Mouse (Mus musculus) hindbrain, embryonic 11.5 days (tissue): Measurements from ENCODE around the gene Telo2. TPM values are rescaled to one million over a fixed set of nuclear protein-coding genes. Genes with fewer than 3 reads are reported as not detected.

Experiments used
- ATAC-seq: fragments of 200-750 bp; cut with Nextera tagmentation; 2 replicates; pipeline ENCODE4 v1.8.0; 2017; ENCODE audit warnings: mild to moderate bottlenecking, moderate TSS enrichment, moderate library complexity; ENCODE audit not compliant: low FRiP score
- DNase-seq: peaks from one replicate; pipeline ENCODE4 v3.0.0-alpha.2; 2015; ENCODE audit warnings: low spot score
- H3K27ac ChIP-seq: fragments of 300-500 bp; sonication (generic); 2 replicates; pipeline ENCODE4 v1.5.1; 2014; ENCODE audit warnings: mild to moderate bottlenecking, low read depth, low read length
- H3K27me3 ChIP-seq: fragments of 300-500 bp; sonication (generic); 2 replicates; pipeline ENCODE4 v1.6.1; 2014; ENCODE audit warnings: mild to moderate bottlenecking, low read length, moderate library complexity, mixed read lengths; ENCODE audit not compliant: control insufficient read depth, insufficient read depth
- H3K36me3 ChIP-seq: fragments of 300-500 bp; sonication (generic); 2 replicates; pipeline ENCODE4 v1.6.1; 2014; ENCODE audit warnings: mild to moderate bottlenecking, low read length, moderate library complexity, mixed read lengths; ENCODE audit not compliant: control insufficient read depth, insufficient read depth
- H3K4me1 ChIP-seq: fragments of 300-500 bp; sonication (generic); replicated peaks from 2 replicates; pipeline ENCODE4 v1.6.1; 2014; ENCODE audit warnings: low read length, mixed read lengths; ENCODE audit not compliant: control insufficient read depth, insufficient read depth
- H3K4me2 ChIP-seq: fragments of 300-500 bp; sonication (generic); replicated peaks from 2 replicates; pipeline ENCODE4 v1.6.1; 2014; ENCODE audit warnings: mild to moderate bottlenecking, low read depth, low read length
- H3K4me3 ChIP-seq: fragments of 300-500 bp; sonication (generic); 2 replicates; pipeline ENCODE4 v1.5.1; 2014; ENCODE audit warnings: low read depth, low read length
- H3K9ac ChIP-seq: fragments of 300-500 bp; sonication (generic); 2 replicates; pipeline ENCODE4 v1.6.1; 2014; ENCODE audit warnings: low read depth, low read length
- H3K9me3 ChIP-seq: fragments of 300-500 bp; sonication (generic); 2 replicates; pipeline ENCODE4 v1.6.1; 2016; ENCODE audit warnings: low read length; ENCODE audit not compliant: control insufficient read depth
- WGBS: fragments of 180-500 bp; shearing (Covaris S2); extraction: QIAGEN DNeasy Blood & Tissue Kit; methylation state at CpG from one replicate; pipeline ENCODE4 v1.1.7; 2014; 5-methylcytosine and 5-hydroxymethylcytosine counted together
- polyA plus RNA-seq: library from polyadenylated mRNA; unstranded; fragments of >200 nt; fragmentation: Nextera tagmentation; extraction: Ambion mirVana; gene quantifications from 2 replicates; pipeline ENCODE4 v1.2.1, GENCODE M21; 2014

Telo2 gene
- polyA plus RNA-seq, 1 experiment from 2014 or later: 28.8 TPM

- Histone ChIP-seq H3K9ac (no peak overlapping the region), H3K4me1 (no peaks in the 10 kb centered on the region), H3K36me3 (no peaks in the 10 kb centered on the region), H3K4me2 (no peak overlapping the region), H3K27ac (no peak overlapping the region), H3K9me3 (no peaks in the 10 kb centered on the region), H3K4me3 (no peak overlapping the region), H3K27me3 (no peaks in the 10 kb centered on the region)
- DNase-seq: no peak
- ATAC-seq: no peak
- 94% methylated on average over 10 of the region's 10 CpGs for WGBS
Observed at GRCm38 (mm10) chr17:25090450-25090849, 25.3 kb downstream of the Telo2 start.

- Histone ChIP-seq H3K4me2 (no peak overlapping the region), H3K9ac (no peak overlapping the region), H3K4me1 (no peaks in the 10 kb centered on the region), H3K9me3 (no peaks in the 10 kb centered on the region), H3K27me3 (no peaks in the 10 kb centered on the region), H3K36me3 (no peaks in the 10 kb centered on the region), H3K27ac (no peak overlapping the region), H3K4me3 (no peak overlapping the region)
- WGBS: 95% methylated on average over 10 of the region's 10 CpGs
- ATAC-seq (no peak), DNase-seq (no peak)
Observed at GRCm38 (mm10) chr17:25089158-25089557, 26.6 kb downstream of the Telo2 start.

GRCm38 (mm10) chr17:25086724-25087123, 29.0 kb downstream of the Telo2 start:
- no peak overlapping the region for H3K9ac ChIP-seq
- no peak for DNase-seq
- H3K27me3 ChIP-seq: no peaks in the 10 kb centered on the region
- H3K9me3 ChIP-seq: no peaks in the 10 kb centered on the region
- H3K4me2 ChIP-seq: no peak overlapping the region
- H3K4me1 ChIP-seq: no peaks in the 10 kb centered on the region
- no peak overlapping the region for H3K4me3 ChIP-seq
- no peak for ATAC-seq
- 93% methylated on average over 7 of the region's 7 CpGs for WGBS
- H3K27ac ChIP-seq: no peak overlapping the region
- no peaks in the 10 kb centered on the region for H3K36me3 ChIP-seq

GRCm38 (mm10) chr17:25084835-25085385, 30.9 kb downstream of the Telo2 start:
- no peak overlapping the region for H3K4me3 ChIP-seq
- no peak overlapping the region for H3K27ac ChIP-seq
- DNase-seq (no peak), ATAC-seq (no peak)
- H3K36me3 ChIP-seq: no peaks in the 10 kb centered on the region
- H3K9ac ChIP-seq: no peak overlapping the region
- WGBS: 81% methylated on average over 13 of the region's 13 CpGs
- H3K4me1 ChIP-seq: no peaks in the 10 kb centered on the region
- H3K4me2 ChIP-seq: no peak overlapping the region
- H3K9me3 ChIP-seq: no peaks in the 10 kb centered on the region
- H3K27me3 ChIP-seq: no peaks in the 10 kb centered on the region

GRCm38 (mm10) chr17:25083444-25083931, 32.3 kb downstream of the Telo2 start, which contains the start of gene Tmem204:
Gene Tmem204, minus strand, starts transcription at chr17:25083591.
- no peaks in the 10 kb centered on the region for H3K4me1 ChIP-seq
- H3K36me3 ChIP-seq: no peaks in the 10 kb centered on the region
- H3K27ac ChIP-seq: peak within 1 kb of the TSS; percentile 40; the same call in 1 of the 2 replicates
- H3K4me3 ChIP-seq: no peak within 1 kb of the TSS
- H3K9ac ChIP-seq: no peak within 1 kb of the TSS
- no peak within 1 kb of the TSS for H3K4me2 ChIP-seq
- 52% methylated on average over 7 of the region's 7 CpGs for WGBS
- ATAC-seq (no peak), DNase-seq (peak; percentile 49)
- no peaks in the 10 kb centered on the region for H3K9me3 ChIP-seq
- no peaks in the 10 kb centered on the region for H3K27me3 ChIP-seq

- no peak overlapping the region for H3K4me3 ChIP-seq
- WGBS: 61% methylated on average over 3 of the region's 3 CpGs
- H3K27ac ChIP-seq: no peak overlapping the region
- DNase-seq (peak; percentile 5), ATAC-seq (no peak)
- no peak overlapping the region for H3K9ac ChIP-seq
- H3K36me3 ChIP-seq: no peaks in the 10 kb centered on the region
- no peak overlapping the region for H3K4me2 ChIP-seq
- H3K9me3 ChIP-seq: no peaks in the 10 kb centered on the region
- H3K4me1 ChIP-seq: no peaks in the 10 kb centered on the region
- H3K27me3 ChIP-seq: no peaks in the 10 kb centered on the region
Observed at GRCm38 (mm10) chr17:25082887-25083286, 32.9 kb downstream of the Telo2 start.

GRCm38 (mm10) chr17:25082081-25082847, 33.5 kb downstream of the Telo2 start:
- H3K4me1 ChIP-seq: no peaks in the 10 kb centered on the region
- H3K27me3 ChIP-seq: no peaks in the 10 kb centered on the region
- peak; percentile 5 for DNase-seq
- no peak overlapping the region for H3K9ac ChIP-seq
- H3K9me3 ChIP-seq: no peaks in the 10 kb centered on the region
- no peak for ATAC-seq
- 71% methylated on average over 14 of the region's 14 CpGs for WGBS
- no peaks in the 10 kb centered on the region for H3K36me3 ChIP-seq
- H3K4me3 ChIP-seq: no peak overlapping the region
- H3K4me2 ChIP-seq: no peak overlapping the region
- H3K27ac ChIP-seq: no peak overlapping the region

GRCm38 (mm10) chr17:25080960-25081381, 34.8 kb downstream of the Telo2 start:
- no peaks in the 10 kb centered on the region for H3K36me3 ChIP-seq
- H3K9me3 ChIP-seq: no peaks in the 10 kb centered on the region
- no peak overlapping the region for H3K4me2 ChIP-seq
- no peaks in the 10 kb centered on the region for H3K27me3 ChIP-seq
- no peak overlapping the region for H3K9ac ChIP-seq
- H3K27ac ChIP-seq: peak overlapping the region; percentile 39; the same call in 1 of the 2 replicates
- 81% methylated on average over 11 of the region's 11 CpGs for WGBS
- no peak for ATAC-seq
- peak; percentile 3 for DNase-seq
- H3K4me1 ChIP-seq: no peaks in the 10 kb centered on the region
- 0 out of 2 replicates have a peak overlapping the region, but pooled peaks have one; percentile 2 for H3K4me3 ChIP-seq
